Mouse (Mus musculus): Measurements from ENCODE around the gene Aspg.

Aspg gene

GRCm38 (mm10) chr12:112147365-112147764 lies 40.9 kb downstream of the Aspg start:
- peak in 1 of 2 experiments; percentile 53 for DNase-seq (ENCODE audit: inconsistent age in 2 of 2, low spot score in 1 of 2)

GRCm38 (mm10) chr12:112150011-112150410 lies 43.5 kb downstream of the Aspg start:
- DNase-seq (ENCODE audit: inconsistent age in 2 of 2, low spot score in 1 of 2): peak in 1 of 2 experiments; percentile 75

GRCm38 (mm10) chr12:112151244-112151979 lies 44.9 kb downstream of the Aspg start:
- DNase-seq (ENCODE audit: inconsistent age in 2 of 2, low spot score in 1 of 2): peak; percentile 70 to 89

GRCm38 (mm10) chr12:112151980-112152362 lies 45.5 kb downstream of the Aspg start:
- DNase-seq (ENCODE audit: inconsistent age in 2 of 2, low spot score in 1 of 2): no peak

GRCm38 (mm10) chr12:112153597-112153996 lies 47.1 kb downstream of the Aspg start:
- DNase-seq (ENCODE audit: inconsistent age in 2 of 2, low spot score in 1 of 2): no peak

GRCm38 (mm10) chr12:112154476-112154875 lies 48.0 kb downstream of the Aspg start:
- peak in 1 of 2 experiments; percentile 54 for DNase-seq (ENCODE audit: inconsistent age in 2 of 2, low spot score in 1 of 2)

GRCm38 (mm10) chr12:112155218-112156051 lies 49.0 kb downstream of the Aspg start:
- peak; percentile 79 to 96 for DNase-seq (ENCODE audit: inconsistent age in 2 of 2, low spot score in 1 of 2)

GRCm38 (mm10) chr12:112156804-112157203 lies 50.3 kb downstream of the Aspg start:
- no peak for DNase-seq (ENCODE audit: inconsistent age in 2 of 2, low spot score in 1 of 2)

- no peak for DNase-seq (ENCODE audit: inconsistent age in 2 of 2, low spot score in 1 of 2)
These were observed 51.8 kb downstream of the Aspg start for GRCm38 (mm10) chr12:112158246-112158645.

- no peak for DNase-seq (ENCODE audit: inconsistent age in 2 of 2, low spot score in 1 of 2)
These were observed 52.3 kb downstream of the Aspg start for GRCm38 (mm10) chr12:112158784-112159183.

GRCm38 (mm10) chr12:112163981-112164839 lies 57.7 kb downstream of the Aspg start:
- DNase-seq (ENCODE audit: inconsistent age in 2 of 2, low spot score in 1 of 2): peak in 1 of 2 experiments; percentile 50

- DNase-seq (ENCODE audit: inconsistent age in 2 of 2, low spot score in 1 of 2): no peak
These were observed 58.4 kb downstream of the Aspg start for GRCm38 (mm10) chr12:112164840-112165219.

GRCm38 (mm10) chr12:112169240-112169639 lies 62.8 kb downstream of the Aspg start:
- peak in 1 of 2 experiments; percentile 60 for DNase-seq (ENCODE audit: inconsistent age in 2 of 2, low spot score in 1 of 2)

GRCm38 (mm10) chr12:112170671-112171574 lies 64.4 kb downstream of the Aspg start:
- no peak for DNase-seq (ENCODE audit: inconsistent age in 2 of 2, low spot score in 1 of 2)

- no peak for DNase-seq (ENCODE audit: inconsistent age in 2 of 2, low spot score in 1 of 2)
These were observed 65.2 kb downstream of the Aspg start for GRCm38 (mm10) chr12:112171657-112172056.

- DNase-seq (ENCODE audit: inconsistent age in 2 of 2, low spot score in 1 of 2): no peak
These were observed 65.7 kb downstream of the Aspg start for GRCm38 (mm10) chr12:112172214-112172613.

Data from adrenal gland, adult (tissue).